Mouse (Mus musculus): ENCODE results near the gene Il10.

Gene Il10

GRCm38 (mm10) chr1:131019492-131020098, at the start of gene Il10:
Gene Il10, plus strand, starts transcription at chr1:131019845.
- no peak for DNase-seq

DNA sequence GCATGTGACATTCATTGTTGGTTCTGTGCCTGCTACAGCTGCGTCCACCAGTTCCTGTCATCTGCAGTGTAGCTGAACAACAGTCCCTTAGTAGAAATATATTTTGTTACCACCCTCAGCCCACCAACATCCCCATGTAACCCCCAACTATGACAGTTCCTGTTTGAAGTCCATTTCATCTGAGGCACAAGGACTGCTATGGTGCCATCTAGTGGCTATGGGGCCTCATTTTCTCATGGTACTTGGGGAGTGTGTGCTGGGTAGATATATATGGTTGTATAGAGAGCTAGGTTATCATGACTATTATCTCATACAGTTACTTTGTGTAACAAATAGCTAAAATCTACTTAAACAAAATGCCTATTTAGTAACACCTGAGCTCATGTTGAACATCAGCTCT, 40.2 kb upstream of the Il10 start:
- peak; percentile 43 for DNase-seq

GRCm38 (mm10) chr1:130984441-130984840, 35.2 kb upstream of the Il10 start:
- no peak for DNase-seq

GRCm38 (mm10) chr1:130987001-130987400, 32.6 kb upstream of the Il10 start:
- no peak for DNase-seq

DNA sequence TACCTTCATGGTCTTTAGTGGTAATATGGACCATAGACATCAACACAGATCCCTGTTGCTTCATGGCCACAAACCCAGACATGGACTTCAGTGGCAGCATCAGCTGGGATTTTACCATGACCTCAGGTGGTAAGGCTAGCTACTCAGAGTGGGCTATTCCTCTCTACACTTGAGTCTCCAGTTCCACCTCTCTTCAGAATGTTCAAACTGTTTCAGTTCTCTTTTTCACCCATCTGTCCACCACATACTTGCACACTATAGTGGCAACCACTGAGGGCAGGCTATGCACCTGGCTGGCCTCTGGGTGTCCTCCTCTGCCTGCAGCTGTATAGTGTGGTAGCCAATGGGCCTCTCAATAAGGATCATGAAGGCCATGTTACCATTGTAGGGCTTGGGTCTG, 32.2 kb upstream of the Il10 start:
- no peak for DNase-seq

DNA sequence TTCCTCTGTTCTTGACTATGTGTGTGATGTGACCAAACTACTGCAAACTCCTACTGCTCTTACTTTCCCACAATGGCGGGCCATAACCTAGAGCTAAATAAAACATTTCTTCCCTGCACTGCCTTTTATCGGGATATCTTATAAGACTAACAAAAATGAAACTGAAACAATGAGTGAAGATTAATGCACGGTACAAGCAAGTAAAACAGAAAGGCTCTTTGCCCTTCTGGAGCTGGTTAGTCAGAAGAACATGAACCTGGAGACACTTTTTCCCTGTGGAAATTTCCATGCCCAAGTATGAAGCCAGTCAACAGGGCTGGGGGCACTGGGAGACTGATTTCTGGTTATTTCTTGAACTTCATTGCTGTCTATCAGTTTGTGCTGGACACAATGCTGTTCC, 30.3 kb upstream of the Il10 start:
- no peak for DNase-seq

- no peak for DNase-seq
These were observed 29.2 kb upstream of the Il10 start for GRCm38 (mm10) chr1:130990448-130990847.

GRCm38 (mm10) chr1:130993574-130994154, 26.0 kb upstream of the Il10 start:
- DNase-seq = no peak

GRCm38 (mm10) chr1:130995515-130995914, 24.1 kb upstream of the Il10 start:
- DNase-seq = peak; percentile 16

GRCm38 (mm10) chr1:130996356-130996755, 23.3 kb upstream of the Il10 start:
- no peak for DNase-seq

DNA sequence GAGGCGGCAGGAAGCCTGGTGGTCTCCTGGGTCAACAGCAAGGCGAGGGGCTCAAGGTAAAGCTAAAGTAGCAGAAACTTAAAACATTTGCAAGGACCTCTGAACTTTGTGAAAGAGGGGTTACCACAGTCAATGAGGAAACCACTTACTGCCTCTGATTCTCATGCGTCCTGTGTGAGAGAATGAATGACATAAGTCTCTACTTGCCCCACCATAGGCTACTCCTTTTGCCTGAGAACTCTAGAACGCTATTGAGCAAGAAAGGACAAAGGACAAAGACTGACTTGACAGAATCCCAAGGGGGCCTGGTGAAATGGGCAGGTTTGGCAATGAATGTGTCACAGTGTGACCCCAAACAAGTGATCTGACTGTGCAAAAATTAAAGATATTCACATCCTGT, 22.2 kb upstream of the Il10 start:
- DNase-seq = no peak

DNA sequence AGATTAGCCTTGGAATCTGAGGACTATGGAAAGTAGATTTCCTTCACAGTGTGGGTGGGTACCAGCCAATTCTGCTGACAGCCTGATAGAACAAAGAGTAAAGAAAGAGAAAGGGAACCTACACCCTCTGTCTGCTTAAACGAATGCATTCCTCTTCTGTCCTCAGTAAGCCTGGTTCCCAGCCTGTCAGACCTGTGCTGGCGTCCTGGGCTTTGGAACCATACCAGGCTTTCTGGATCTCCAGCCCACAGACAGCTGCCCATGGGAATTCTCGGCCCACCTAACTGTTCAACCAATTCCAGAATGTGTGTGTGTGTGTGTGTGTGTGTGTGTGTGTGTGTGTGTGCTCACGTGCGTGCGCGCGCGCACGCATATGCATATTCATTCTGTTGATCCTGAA, 21.3 kb upstream of the Il10 start:
- DNase-seq = no peak

DNA sequence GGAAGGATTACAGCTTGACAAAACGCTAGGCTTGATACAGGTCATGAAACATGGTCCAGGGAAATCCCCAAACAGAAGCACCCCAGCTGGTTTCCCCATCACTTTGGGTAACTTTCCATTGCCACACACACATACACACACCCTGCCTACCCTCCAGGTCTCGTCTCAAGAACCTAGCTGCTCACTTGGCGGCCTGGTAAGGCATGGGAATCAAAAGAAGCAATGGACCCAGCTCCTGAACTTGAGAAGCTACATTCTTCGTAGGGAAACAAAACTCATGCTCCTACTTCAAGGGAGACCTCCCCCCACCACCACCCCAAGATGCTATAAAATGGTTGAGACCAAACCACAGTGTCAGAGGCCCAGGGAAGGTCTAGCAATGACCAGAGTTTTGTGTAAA, 19.9 kb upstream of the Il10 start:
- no peak for DNase-seq

- no peak for DNase-seq
These were observed 19.3 kb upstream of the Il10 start for GRCm38 (mm10) chr1:131000296-131000695.

DNA sequence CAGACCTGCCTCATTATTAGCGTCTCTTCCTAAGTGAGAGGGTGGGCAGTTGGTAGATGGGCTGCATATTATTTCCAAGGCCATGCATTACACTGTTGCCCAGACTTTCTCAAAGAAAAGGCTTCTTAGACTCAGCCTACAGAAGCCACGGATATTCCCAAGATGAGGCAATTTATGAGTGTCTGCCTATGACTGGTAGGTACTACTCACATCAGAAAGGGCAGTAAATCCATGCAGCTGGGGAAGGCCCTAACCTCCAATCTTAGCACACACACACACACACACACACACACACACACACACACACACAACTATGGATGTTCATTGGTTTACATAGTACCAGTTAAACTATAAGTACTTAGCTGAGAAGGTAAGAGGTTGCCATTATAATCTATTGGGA, 17.1 kb upstream of the Il10 start:
- DNase-seq = no peak

GRCm38 (mm10) chr1:131003037-131003922, 16.4 kb upstream of the Il10 start:
- DNase-seq = no peak

- DNase-seq = no peak
These were observed 13.6 kb upstream of the Il10 start for GRCm38 (mm10) chr1:131006069-131006468.

DNA sequence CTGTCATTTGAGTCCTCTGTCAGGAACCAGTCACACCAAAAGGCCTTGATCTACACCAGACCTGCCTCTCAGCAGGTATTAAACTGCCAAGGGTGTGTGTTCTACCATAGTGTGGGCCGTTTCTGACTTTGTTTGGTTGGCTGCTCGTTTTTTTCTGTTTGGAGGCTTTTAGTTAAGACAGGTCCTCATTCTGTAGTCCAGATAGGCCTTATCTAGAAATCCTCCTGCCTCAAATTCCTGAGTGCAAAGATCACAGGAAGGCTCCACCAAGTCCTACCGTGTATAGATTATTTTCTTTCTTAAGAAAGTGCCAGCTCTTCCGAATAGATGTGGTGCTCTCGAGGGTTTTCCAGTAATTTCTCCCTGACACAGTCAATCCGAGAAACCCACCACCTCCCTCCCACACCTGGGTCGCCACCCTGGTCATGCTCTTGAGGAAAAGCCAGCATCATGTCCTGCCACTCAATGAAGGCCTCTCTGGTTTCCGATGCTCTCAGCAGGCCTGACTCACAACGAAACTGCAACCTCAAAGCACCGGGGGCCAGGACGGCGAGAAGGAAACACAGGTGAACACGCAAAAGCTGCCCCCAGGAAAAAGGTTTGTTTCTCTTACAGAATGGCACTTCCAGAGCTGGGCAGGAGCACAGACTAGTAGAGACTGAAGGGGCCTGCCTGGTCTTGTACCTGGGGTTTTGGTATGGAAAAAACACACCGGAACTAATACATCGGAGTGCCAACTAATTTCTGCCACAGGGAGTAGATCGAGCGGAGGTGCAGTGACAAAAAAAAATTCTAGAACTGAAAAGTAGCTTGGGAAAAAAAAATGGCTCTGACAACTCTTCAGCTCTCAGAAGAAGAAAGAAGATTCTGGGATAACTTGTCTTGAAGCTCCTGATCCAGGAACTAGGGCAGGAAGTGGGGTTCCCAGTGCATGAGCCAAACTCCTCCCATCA, 9.2 kb upstream of the Il10 start:
- no peak for DNase-seq

- no peak for DNase-seq
These were observed 7.2 kb upstream of the Il10 start for GRCm38 (mm10) chr1:131012494-131012893.

GRCm38 (mm10) chr1:131013926-131014325, 5.7 kb upstream of the Il10 start:
- no peak for DNase-seq

DNA sequence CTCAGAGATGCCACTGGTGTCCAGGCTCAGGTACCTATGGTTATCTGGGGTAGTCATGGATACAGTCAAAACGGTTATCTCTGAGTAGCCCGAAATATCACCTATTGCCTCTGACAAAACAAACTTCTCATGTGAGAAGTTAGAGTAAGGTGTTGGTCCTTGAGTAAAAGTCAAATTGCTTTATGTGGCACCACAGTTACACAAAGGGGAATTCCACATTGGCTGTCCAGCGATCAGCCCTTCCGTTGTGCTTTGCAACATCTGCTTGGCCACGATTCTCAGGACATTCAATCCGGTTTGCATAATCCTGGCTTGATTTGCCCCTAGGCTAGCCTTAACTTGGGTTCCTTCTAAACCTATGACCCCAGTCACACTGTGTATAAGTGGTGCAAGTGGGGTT, 4.4 kb upstream of the Il10 start:
- DNase-seq = no peak

DNA sequence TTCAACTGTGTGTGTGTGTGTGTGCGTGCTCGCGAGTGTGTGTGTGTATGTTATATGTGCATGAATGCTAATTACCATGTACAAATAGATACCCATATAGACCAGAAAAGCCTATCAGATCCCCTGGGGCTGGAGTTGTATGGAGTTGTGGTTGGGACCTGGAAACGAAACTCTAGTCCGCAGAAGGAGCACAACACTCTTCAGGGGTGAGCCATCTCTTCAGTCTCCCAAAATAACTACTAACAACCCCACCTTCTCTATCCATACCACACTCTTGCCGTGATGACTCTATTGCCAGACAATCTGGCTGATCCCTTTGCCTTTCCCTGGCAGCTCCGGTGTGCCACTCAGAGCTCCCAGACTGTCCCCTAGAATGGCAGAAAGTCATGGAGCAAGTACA, 3.8 kb upstream of the Il10 start:
- DNase-seq = no peak

Data from kidney, postnatal 14 days (tissue).